Mouse (Mus musculus) layer of hippocampus, postnatal 10 days (tissue): ENCODE results near the gene Clns1a. TPM values are rescaled to one million over a fixed set of nuclear protein-coding genes. Genes with fewer than 3 reads are reported as not detected.
A peak's percentile ranks its signal among the peaks of the same experiment; 100 is the strongest.

Experiments
- DNase-seq, 2 experiments: peaks; one replicate each; pipeline ENCODE4 v3.0.0; 2021; ENCODE audit warnings: low spot score in 2 of 2
- total RNA-seq, 2 experiments: library from RNA; stranded (reverse); gene quantifications; 2 replicates each; pipeline ENCODE4 v1.2.3; 2021

Gene Clns1a
- total RNA-seq, 2 experiments from 2014 or later: 68.7 to 74.9 TPM

- DNase-seq: no peak
Observed at GRCm38 (mm10) chr7:97726778-97727177, 30.3 kb downstream of the Clns1a start.

- no peak for DNase-seq
Observed at GRCm38 (mm10) chr7:97728666-97729614, 32.5 kb downstream of the Clns1a start.

GRCm38 (mm10) chr7:97730427-97730826 lies 34.0 kb downstream of the Clns1a start:
- no peak for DNase-seq

- DNase-seq: no peak
Observed at GRCm38 (mm10) chr7:97733606-97734005, 37.2 kb downstream of the Clns1a start.

- DNase-seq: no peak
Observed at GRCm38 (mm10) chr7:97735021-97735420, 38.6 kb downstream of the Clns1a start.

GRCm38 (mm10) chr7:97735886-97736420 lies 39.5 kb downstream of the Clns1a start:
- DNase-seq: no peak

GRCm38 (mm10) chr7:97737256-97737637 lies 40.8 kb downstream of the Clns1a start:
- no peak for DNase-seq

GRCm38 (mm10) chr7:97737638-97738456 lies 41.4 kb downstream of the Clns1a start, which contains the start of gene Aqp11:
Gene Aqp11, minus strand, starts transcription at chr7:97738289.
- DNase-seq: peak; percentile 70 to 80

GRCm38 (mm10) chr7:97740948-97741347 lies 44.5 kb downstream of the Clns1a start:
- no peak for DNase-seq

- no peak for DNase-seq
Observed at GRCm38 (mm10) chr7:97741756-97742291, 45.4 kb downstream of the Clns1a start.

GRCm38 (mm10) chr7:97745299-97745698 lies 48.9 kb downstream of the Clns1a start:
- peak; percentile 73 to 77 for DNase-seq

GRCm38 (mm10) chr7:97747176-97747707 lies 50.8 kb downstream of the Clns1a start:
- DNase-seq: no peak

GRCm38 (mm10) chr7:97747787-97748497 lies 51.5 kb downstream of the Clns1a start:
- peak; percentile 87 to 90 for DNase-seq

- DNase-seq: no peak
Observed at GRCm38 (mm10) chr7:97748527-97749206, 52.2 kb downstream of the Clns1a start.

- DNase-seq: no peak
Observed at GRCm38 (mm10) chr7:97749207-97750190, 53.1 kb downstream of the Clns1a start.

GRCm38 (mm10) chr7:97756967-97757881 lies 60.8 kb downstream of the Clns1a start:
- peak in 1 of 2 experiments; percentile 29 for DNase-seq

GRCm38 (mm10) chr7:97764591-97764990 lies 68.2 kb downstream of the Clns1a start:
- no peak for DNase-seq
